Comparison of ENCODE assay signal across 11 mouse cellular contexts in the genomic region with DNA sequence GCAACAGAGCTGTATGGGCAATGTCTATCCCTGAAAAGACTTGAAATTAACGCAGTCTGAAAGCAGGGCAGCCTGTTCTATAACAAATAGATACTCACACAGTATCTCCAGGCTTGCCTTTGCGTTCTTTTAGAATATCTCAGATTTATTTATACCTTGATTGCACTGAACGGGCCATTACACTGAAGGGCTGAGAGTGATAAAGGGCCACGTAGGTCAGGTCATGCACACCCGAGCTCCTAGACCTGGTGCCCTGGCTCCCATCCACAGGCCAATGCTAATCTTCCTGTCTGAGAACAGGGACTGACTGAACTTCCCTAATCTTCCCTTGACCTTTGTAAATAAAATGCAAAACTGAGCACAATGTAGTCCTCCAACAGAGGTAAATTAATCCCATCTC.
DNase-seq lines count a peak whose midpoint lies in the region; ATAC-seq and TF ChIP-seq lines count a peak whose summit lies in the region.
"Had no signal": no experiment of that assay in that cellular context is flagged by ENCODE, and none has a peak within 500 bp of the region (broad histone marks: within the 10 kb centered on the region; RNA-seq: fewer than 3 reads in every experiment).

No protein-coding gene starts in this region.

- H3K27me3 ChIP-seq in heart, embryonic 14.5 days (ENCODE audit: control insufficient read depth, insufficient read depth, low read length): no peaks in the 10 kb centered on the region
- no peaks in the 10 kb centered on the region for H3K27me3 ChIP-seq in thymus, adult 2 months (ENCODE audit: control insufficient read depth, insufficient read depth, low read length)
- H3K27me3 ChIP-seq in liver, embryonic 12.5 days (replicated peaks): no peaks in the 10 kb centered on the region
- H3K27me3 ChIP-seq in stomach, postnatal 0 days (ENCODE audit: control insufficient read depth, insufficient read depth, low read length): no peaks in the 10 kb centered on the region
- H3K27me3 ChIP-seq: hindbrain, embryonic 13.5 days had no signal

- H3K4me2 ChIP-seq in heart, embryonic 14.5 days (ENCODE audit: low read length): no peak overlapping the region
- H3K4me2 ChIP-seq in liver, embryonic 12.5 days: no peak overlapping the region
- no peak overlapping the region for H3K4me2 ChIP-seq in stomach, postnatal 0 days (replicated peaks; ENCODE audit: low read depth)
- H3K4me2 ChIP-seq: hindbrain, embryonic 13.5 days had no signal

- no peak for DNase-seq in heart, adult 18-20 months
- DNase-seq in thymus, adult 2 months: no peak
- DNase-seq in thymus, postnatal 14 days: no peak
- DNase-seq in stomach, postnatal 0 days (ENCODE audit: low spot score): no peak
- no peak for DNase-seq in layer of hippocampus, postnatal 14 days (ENCODE audit: low spot score in 2 of 2)
- no peak for DNase-seq in cerebellum, adult 11 months
- DNase-seq: midbrain, embryonic 14.5 days had no signal

- TF ChIP-seq POLR2A in thymus, adult 2 months (IDR thresholded peaks at IDR 0.05; ENCODE audit: control insufficient read depth, extremely low read depth, insufficient read depth, low read length, poor library complexity): no peak

- ATAC-seq in heart, embryonic 14.5 days (ENCODE audit: insufficient number of reproducible peaks, insufficient read depth, low FRiP score, low read depth): no peak
- ATAC-seq in liver, embryonic 12.5 days: no peak
- peak; percentile 16 for ATAC-seq in stomach, postnatal 0 days (ENCODE audit: low FRiP score, low TSS enrichment)

- 49% methylated on average over 5 of the region's 5 CpGs for WGBS in heart, embryonic 14.5 days
- 65% methylated on average over 5 of the region's 5 CpGs for WGBS in thymus, adult 2 months
- 60% methylated on average over 5 of the region's 5 CpGs for WGBS in liver, embryonic 12.5 days (ENCODE audit: insufficient replicate concordance)
- 37% methylated on average over 5 of the region's 5 CpGs for WGBS in stomach, postnatal 0 days

- TF ChIP-seq EP300 in stomach, postnatal 0 days (optimal IDR thresholded peaks at IDR 0.05): no peak

- H3K27ac ChIP-seq in heart, embryonic 14.5 days (replicated peaks in 1 of 2; ENCODE audit: control insufficient read depth in 1 of 2, insufficient read depth in 1 of 2, low read depth in 2 of 2, low read length in 2 of 2): peak overlapping the region; percentile 23 to 74; a peak in 3 of 4 replicates
- H3K27ac ChIP-seq in thymus, adult 2 months (ENCODE audit: control insufficient read depth, insufficient read depth, low read length): peak overlapping the region; percentile 98
- peak overlapping the region; percentile 76; the same call in 1 of the 2 replicates for H3K27ac ChIP-seq in liver, embryonic 12.5 days
- peak overlapping the region; percentile 96 for H3K27ac ChIP-seq in stomach, postnatal 0 days (replicated peaks)
- H3K27ac ChIP-seq: hindbrain, embryonic 13.5 days had no signal

- no peaks in the 10 kb centered on the region for H3K9me3 ChIP-seq in heart, embryonic 14.5 days (ENCODE audit: control insufficient read depth, low read length)
- no peaks in the 10 kb centered on the region for H3K9me3 ChIP-seq in liver, embryonic 12.5 days (replicated peaks)
- no peaks in the 10 kb centered on the region for H3K9me3 ChIP-seq in stomach, postnatal 0 days (ENCODE audit: control insufficient read depth, low read length)
- H3K9me3 ChIP-seq: hindbrain, embryonic 13.5 days had no signal

- peaks cover 28 to 43% of the 10 kb centered on the region in 2 experiments for H3K4me1 ChIP-seq in heart, embryonic 14.5 days (ENCODE audit: control insufficient read depth in 2 of 2, insufficient read depth in 2 of 2, low read length in 2 of 2)
- peaks cover 56% of the 10 kb centered on the region for H3K4me1 ChIP-seq in thymus, adult 2 months (replicated peaks; ENCODE audit: control insufficient read depth, insufficient read depth, low read length)
- H3K4me1 ChIP-seq in liver, embryonic 12.5 days: peaks cover 17% of the 10 kb centered on the region
- H3K4me1 ChIP-seq in stomach, postnatal 0 days (replicated peaks; ENCODE audit: control insufficient read depth, insufficient read depth): 0 out of 2 replicates have a peak, but pooled peaks cover 5% of the 10 kb centered on the region

- H3K36me3 ChIP-seq in heart, embryonic 14.5 days (ENCODE audit: control insufficient read depth, insufficient read depth, low read length): no peaks in the 10 kb centered on the region
- H3K36me3 ChIP-seq in thymus, adult 2 months (ENCODE audit: control insufficient read depth, insufficient read depth, low read length): no peaks in the 10 kb centered on the region
- peaks cover 83% of the 10 kb centered on the region for H3K36me3 ChIP-seq in liver, embryonic 12.5 days
- H3K36me3 ChIP-seq in stomach, postnatal 0 days (ENCODE audit: control insufficient read depth, insufficient read depth, low read length): no peaks in the 10 kb centered on the region
- H3K36me3 ChIP-seq: forebrain, embryonic 10.5 days; hindbrain, embryonic 13.5 days had no signal

- no peak overlapping the region for H3K4me3 ChIP-seq in heart, embryonic 14.5 days (ENCODE audit: control insufficient read depth in 1 of 2, insufficient read depth in 1 of 2, low read depth in 1 of 2, low read length in 2 of 2)
- H3K4me3 ChIP-seq in thymus, adult 2 months (ENCODE audit: control insufficient read depth, insufficient read depth, low read length): no peak overlapping the region
- H3K4me3 ChIP-seq in liver, embryonic 12.5 days: no peak overlapping the region
- H3K4me3 ChIP-seq in stomach, postnatal 0 days (ENCODE audit: low read depth, low read length): no peak overlapping the region
- H3K4me3 ChIP-seq: forebrain, embryonic 10.5 days; hindbrain, embryonic 13.5 days had no signal

- no peak overlapping the region for H3K9ac ChIP-seq in heart, embryonic 14.5 days (ENCODE audit: low read length)
- H3K9ac ChIP-seq in liver, embryonic 12.5 days: no peak overlapping the region
- H3K9ac ChIP-seq in stomach, postnatal 0 days (ENCODE audit: low read length): no peak overlapping the region
- H3K9ac ChIP-seq: hindbrain, embryonic 13.5 days had no signal

- TF ChIP-seq CTCF in thymus, adult 2 months (IDR thresholded peaks at IDR 0.05; ENCODE audit: borderline replicate concordance, control insufficient read depth, extremely low read depth, insufficient read depth, low read length, poor library complexity): no peak
- no peak for TF ChIP-seq CTCF in stomach, postnatal 0 days (IDR thresholded peaks at IDR 0.05; ENCODE audit: low read depth)
